Mouse (Mus musculus): ENCODE results near the gene Ablim1. TPM values are rescaled to one million over a fixed set of nuclear protein-coding genes. Genes with fewer than 3 reads are reported as not detected.

The Ablim1 gene
- polyA plus RNA-seq, 1 experiment from 2014 or later, result 62.0 TPM

- ATAC-seq (ENCODE audit: low FRiP score, low TSS enrichment), result no peak
- Histone ChIP-seq H3K27me3 (ENCODE audit: control insufficient read depth, insufficient read depth, low read length) (no peaks in the 10 kb centered on the region), H3K4me3 (ENCODE audit: low read depth, low read length) (no peak overlapping the region), H3K27ac (replicated peaks) (no peak overlapping the region), H3K4me2 (replicated peaks; ENCODE audit: low read depth) (no peak overlapping the region), H3K9me3 (ENCODE audit: control insufficient read depth, low read length) (no peaks in the 10 kb centered on the region), H3K36me3 (ENCODE audit: control insufficient read depth, insufficient read depth, low read length) (no peaks in the 10 kb centered on the region), H3K9ac (ENCODE audit: low read length) (no peak overlapping the region), H3K4me1 (replicated peaks; ENCODE audit: control insufficient read depth, insufficient read depth) (no peaks in the 10 kb centered on the region)
- WGBS, result 60% methylated on average over 3 of the region's 3 CpGs
- no peak for TF ChIP-seq CTCF (IDR thresholded peaks at IDR 0.05; ENCODE audit: low read depth)
- TF ChIP-seq EP300 (optimal IDR thresholded peaks at IDR 0.05), result no peak
- DNase-seq (ENCODE audit: low spot score), result no peak
These were observed 171.1 kb downstream of the Ablim1 start for GRCm38 (mm10) chr19:57143646-57144045.

- H3K9ac ChIP-seq (ENCODE audit: low read length), result no peak overlapping the region
- no peak overlapping the region for H3K4me2 ChIP-seq (replicated peaks; ENCODE audit: low read depth)
- H3K9me3 ChIP-seq (ENCODE audit: control insufficient read depth, low read length), result no peaks in the 10 kb centered on the region
- no peaks in the 10 kb centered on the region for H3K4me1 ChIP-seq (replicated peaks; ENCODE audit: control insufficient read depth, insufficient read depth)
- no peaks in the 10 kb centered on the region for H3K36me3 ChIP-seq (ENCODE audit: control insufficient read depth, insufficient read depth, low read length)
- H3K4me3 ChIP-seq (ENCODE audit: low read depth, low read length), result no peak overlapping the region
- WGBS, result 55% methylated on average over 10 of the region's 10 CpGs
- no peaks in the 10 kb centered on the region for H3K27me3 ChIP-seq (ENCODE audit: control insufficient read depth, insufficient read depth, low read length)
- TF ChIP-seq EP300 (optimal IDR thresholded peaks at IDR 0.05), result no peak
- no peak for TF ChIP-seq CTCF (IDR thresholded peaks at IDR 0.05; ENCODE audit: low read depth)
- no peak for DNase-seq (ENCODE audit: low spot score)
- no peak for ATAC-seq (ENCODE audit: low FRiP score, low TSS enrichment)
- H3K27ac ChIP-seq (replicated peaks), result 0 out of 2 replicates have a peak overlapping the region, but pooled peaks have one; percentile 24
These were observed 172.8 kb downstream of the Ablim1 start for GRCm38 (mm10) chr19:57141756-57142461.

DNA sequence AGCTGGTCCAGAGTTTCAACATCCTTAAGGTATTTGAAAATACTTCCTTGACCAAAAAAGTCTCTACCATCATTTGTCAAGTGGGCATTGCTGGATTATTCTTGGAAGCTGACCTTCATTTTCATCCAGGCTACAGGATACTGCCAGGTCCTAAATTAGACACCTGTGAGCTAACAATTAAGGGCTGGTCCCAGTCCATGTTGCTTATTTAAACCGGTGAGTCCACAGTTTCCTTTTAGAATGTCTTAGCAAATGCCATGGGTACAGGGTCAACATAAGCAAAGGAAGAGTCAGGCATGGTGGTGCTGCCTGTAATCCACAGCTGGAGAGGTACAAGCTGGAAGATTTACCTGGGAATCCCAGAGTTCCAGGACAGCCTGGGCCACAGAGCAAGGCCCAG, 173.8 kb downstream of the Ablim1 start:
- H3K4me2 ChIP-seq (replicated peaks; ENCODE audit: low read depth), result no peak overlapping the region
- DNase-seq (ENCODE audit: low spot score) (no peak), ATAC-seq (ENCODE audit: low FRiP score, low TSS enrichment) (no peak)
- H3K9ac ChIP-seq (ENCODE audit: low read length), result no peak overlapping the region
- 44% methylated on average over 1 of the region's 1 CpGs for WGBS
- H3K27ac ChIP-seq (replicated peaks), result no peak overlapping the region
- H3K36me3 ChIP-seq (ENCODE audit: control insufficient read depth, insufficient read depth, low read length), result no peaks in the 10 kb centered on the region
- no peak overlapping the region for H3K4me3 ChIP-seq (ENCODE audit: low read depth, low read length)
- H3K9me3 ChIP-seq (ENCODE audit: control insufficient read depth, low read length), result no peaks in the 10 kb centered on the region
- H3K4me1 ChIP-seq (replicated peaks; ENCODE audit: control insufficient read depth, insufficient read depth), result no peaks in the 10 kb centered on the region
- H3K27me3 ChIP-seq (ENCODE audit: control insufficient read depth, insufficient read depth, low read length), result no peaks in the 10 kb centered on the region
- TF ChIP-seq CTCF (IDR thresholded peaks at IDR 0.05; ENCODE audit: low read depth) (no peak), EP300 (optimal IDR thresholded peaks at IDR 0.05) (no peak)

GRCm38 (mm10) chr19:57140071-57140470, 174.6 kb downstream of the Ablim1 start:
- ATAC-seq (ENCODE audit: low FRiP score, low TSS enrichment) (no peak), DNase-seq (ENCODE audit: low spot score) (no peak)
- Histone ChIP-seq H3K27ac (replicated peaks) (no peak overlapping the region), H3K9ac (ENCODE audit: low read length) (no peak overlapping the region), H3K4me2 (replicated peaks; ENCODE audit: low read depth) (no peak overlapping the region), H3K36me3 (ENCODE audit: control insufficient read depth, insufficient read depth, low read length) (no peaks in the 10 kb centered on the region), H3K27me3 (ENCODE audit: control insufficient read depth, insufficient read depth, low read length) (no peaks in the 10 kb centered on the region), H3K4me3 (ENCODE audit: low read depth, low read length) (no peak overlapping the region), H3K9me3 (ENCODE audit: control insufficient read depth, low read length) (no peaks in the 10 kb centered on the region), H3K4me1 (replicated peaks; ENCODE audit: control insufficient read depth, insufficient read depth) (no peaks in the 10 kb centered on the region)
- WGBS, result 77% methylated on average over 7 of the region's 7 CpGs
- TF ChIP-seq EP300 (optimal IDR thresholded peaks at IDR 0.05) (no peak), CTCF (IDR thresholded peaks at IDR 0.05; ENCODE audit: low read depth) (0 out of 2 replicates have a peak, but pooled peaks have one; percentile 17)

DNA sequence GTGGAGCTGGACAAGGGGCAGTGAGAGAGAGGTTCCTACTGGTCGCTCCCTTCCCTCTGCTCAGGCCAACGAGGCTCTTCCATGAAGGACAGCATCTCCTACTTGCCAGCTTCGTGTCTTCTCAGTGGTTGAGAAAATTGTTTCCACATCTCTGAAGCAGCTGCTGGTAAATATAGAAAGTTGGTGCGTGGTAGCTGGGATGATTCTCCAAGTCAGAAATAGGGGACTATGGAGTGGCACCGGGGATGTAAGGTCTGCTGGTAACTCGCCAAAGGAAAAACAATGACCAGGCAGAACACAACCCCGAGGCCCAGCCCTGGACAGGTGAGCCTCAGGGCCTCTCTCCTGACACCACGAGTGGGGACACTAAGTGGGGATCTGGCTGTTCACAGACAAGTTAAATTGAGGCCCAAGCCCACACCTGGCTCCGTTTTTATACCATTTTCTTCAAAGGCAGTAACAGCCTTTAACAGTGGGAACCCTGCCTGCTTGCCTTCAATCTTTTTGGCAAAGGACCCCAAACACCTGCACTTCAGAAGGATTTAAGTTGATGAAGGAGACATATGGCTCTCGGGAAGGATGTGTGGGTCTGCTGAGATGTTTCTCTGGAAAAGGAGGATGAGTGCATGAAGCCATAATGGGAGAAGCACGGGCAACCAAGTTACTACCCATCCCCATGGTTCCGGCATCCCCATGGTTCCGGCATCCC, 175.7 kb downstream of the Ablim1 start:
- Histone ChIP-seq H3K27ac (replicated peaks) (no peak overlapping the region), H3K9me3 (ENCODE audit: control insufficient read depth, low read length) (no peaks in the 10 kb centered on the region), H3K9ac (ENCODE audit: low read length) (no peak overlapping the region), H3K4me1 (replicated peaks; ENCODE audit: control insufficient read depth, insufficient read depth) (0 out of 2 replicates have a peak, but pooled peaks cover 5% of the 10 kb centered on the region), H3K4me2 (replicated peaks; ENCODE audit: low read depth) (no peak overlapping the region), H3K4me3 (ENCODE audit: low read depth, low read length) (no peak overlapping the region), H3K27me3 (ENCODE audit: control insufficient read depth, insufficient read depth, low read length) (no peaks in the 10 kb centered on the region), H3K36me3 (ENCODE audit: control insufficient read depth, insufficient read depth, low read length) (no peaks in the 10 kb centered on the region)
- TF ChIP-seq CTCF (IDR thresholded peaks at IDR 0.05; ENCODE audit: low read depth), result no peak
- no peak for TF ChIP-seq EP300 (optimal IDR thresholded peaks at IDR 0.05)
- ATAC-seq (ENCODE audit: low FRiP score, low TSS enrichment) (no peak), DNase-seq (ENCODE audit: low spot score) (no peak)
- 76% methylated on average over 13 of the region's 13 CpGs for WGBS

- no peaks in the 10 kb centered on the region for H3K36me3 ChIP-seq (ENCODE audit: control insufficient read depth, insufficient read depth, low read length)
- H3K9me3 ChIP-seq (ENCODE audit: control insufficient read depth, low read length), result no peaks in the 10 kb centered on the region
- H3K4me1 ChIP-seq (replicated peaks; ENCODE audit: control insufficient read depth, insufficient read depth), result 0 out of 2 replicates have a peak, but pooled peaks cover 5% of the 10 kb centered on the region
- no peak overlapping the region for H3K9ac ChIP-seq (ENCODE audit: low read length)
- no peak for ATAC-seq (ENCODE audit: low FRiP score, low TSS enrichment)
- no peak for DNase-seq (ENCODE audit: low spot score)
- H3K27ac ChIP-seq (replicated peaks), result no peak overlapping the region
- H3K4me2 ChIP-seq (replicated peaks; ENCODE audit: low read depth), result no peak overlapping the region
- TF ChIP-seq CTCF (IDR thresholded peaks at IDR 0.05; ENCODE audit: low read depth) (no peak), EP300 (optimal IDR thresholded peaks at IDR 0.05) (no peak)
- H3K4me3 ChIP-seq (ENCODE audit: low read depth, low read length), result no peak overlapping the region
- WGBS, result 71% methylated on average over 6 of the region's 6 CpGs
- H3K27me3 ChIP-seq (ENCODE audit: control insufficient read depth, insufficient read depth, low read length), result no peaks in the 10 kb centered on the region
These were observed 176.2 kb downstream of the Ablim1 start for GRCm38 (mm10) chr19:57138469-57138868.

Data from stomach, postnatal 0 days (tissue).